Mouse (Mus musculus) spleen, adult 2 months (tissue): ENCODE data around the gene Rin3. TPM values are rescaled to one million over a fixed set of nuclear protein-coding genes. Genes with fewer than 3 reads are reported as not detected.

Source experiments
- DNase-seq, 2 experiments: peaks; one replicate each; pipeline versions ENCODE4 v3.0.0 to v3.0.0-alpha.2; 2012 to 2021; ENCODE audit warnings: low spot score in 2 of 2, low read depth in 1 of 2
- H3K27ac ChIP-seq: fragments of 200-500 bp; 2 replicates; pipeline ENCODE4 v1.5.1; 2012; ENCODE audit warnings: low read length, inconsistent platforms; ENCODE audit not compliant: insufficient read depth
- H3K27me3 ChIP-seq: fragments of 200-500 bp; 2 replicates; pipeline ENCODE4 v1.6.1; 2012; ENCODE audit warnings: mild to moderate bottlenecking, moderate library complexity, low read length, inconsistent platforms; ENCODE audit not compliant: control insufficient read depth, insufficient read depth
- H3K36me3 ChIP-seq: fragments of 200-500 bp; 2 replicates; pipeline ENCODE4 v1.6.1; 2012; ENCODE audit warnings: mild to moderate bottlenecking, low read length, inconsistent platforms; ENCODE audit not compliant: control insufficient read depth, insufficient read depth
- H3K4me1 ChIP-seq: fragments of 200-500 bp; 2 replicates; pipeline ENCODE4 v1.6.1; 2011; ENCODE audit warnings: inconsistent platforms; ENCODE audit not compliant: control insufficient read depth, insufficient read depth, insufficient read length
- H3K4me3 ChIP-seq: fragments of 200-500 bp; 2 replicates; pipeline ENCODE4 v1.5.1; 2011; ENCODE audit warnings: mild to moderate bottlenecking, inconsistent platforms; ENCODE audit not compliant: insufficient read depth, insufficient read length; ENCODE audit errors: extremely low read depth
- CTCF ChIP-seq: fragments of 200-500 bp; IDR thresholded peaks from 2 replicates; pipeline ENCODE4 v1.5.1; 2011; ENCODE audit warnings: mild to moderate bottlenecking, inconsistent platforms; ENCODE audit not compliant: insufficient read depth, insufficient read length, insufficient replicate concordance; ENCODE audit errors: extremely low read depth
- POLR2A ChIP-seq: fragments of 200-500 bp; IDR thresholded peaks from 2 replicates; pipeline ENCODE4 v1.6.1; 2011; ENCODE audit warnings: low read depth, low read length, inconsistent platforms
- WGBS: fragments of 180-500 bp; shearing (Covaris S2); methylation state at CpG from one replicate; pipeline ENCODE4 v1.1.7; 2018; 5-methylcytosine and 5-hydroxymethylcytosine counted together
- polyA plus RNA-seq: library from polyadenylated mRNA; depleted of rRNA; stranded (reverse); fragments of >200 nt; gene quantifications from 2 replicates; pipeline ENCODE4 v1.2.3, GENCODE M21; 2012

The Rin3 gene
- polyA plus RNA-seq, 1 experiment: 63.4 TPM

GRCm38 (mm10) chr12:102309099-102309799 lies 26.4 kb downstream of the Rin3 start:
- Histone ChIP-seq H3K4me3 (no peak overlapping the region), H3K36me3 (0 out of 2 replicates have a peak, but pooled peaks cover 3% of the 10 kb centered on the region), H3K27me3 (no peaks in the 10 kb centered on the region), H3K27ac (no peak overlapping the region), H3K4me1 (peaks cover 21% of the 10 kb centered on the region)
- 82% methylated on average over 11 of the region's 11 CpGs for WGBS
- DNase-seq: no peak
- TF ChIP-seq POLR2A (no peak), CTCF (no peak)

DNA sequence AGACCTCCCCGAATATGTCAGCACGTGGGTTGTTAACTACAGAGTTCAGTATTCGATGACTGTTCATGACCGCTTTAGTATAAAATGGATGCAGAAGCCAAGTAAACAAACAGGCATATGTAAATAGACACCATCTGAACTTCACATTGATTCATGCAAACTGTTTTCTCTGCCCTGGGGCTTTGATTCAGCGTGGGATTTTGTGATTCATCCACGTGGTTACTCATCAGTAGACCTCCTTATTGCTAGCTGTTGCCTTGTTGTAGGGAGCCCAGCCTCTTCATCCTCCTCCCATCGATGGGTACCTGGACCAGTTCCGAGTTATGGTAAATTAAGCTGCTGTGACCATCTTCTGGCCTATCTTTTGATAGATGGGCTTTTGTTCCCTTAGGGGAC lies 26.9 kb downstream of the Rin3 start:
- peaks cover 17% of the 10 kb centered on the region for H3K4me1 ChIP-seq
- TF ChIP-seq CTCF: no peak
- TF ChIP-seq POLR2A: no peak
- H3K4me3 ChIP-seq: no peak overlapping the region
- DNase-seq: no peak
- H3K27ac ChIP-seq: no peak overlapping the region
- WGBS: 90% methylated on average over 8 of the region's 8 CpGs
- H3K27me3 ChIP-seq: no peaks in the 10 kb centered on the region
- H3K36me3 ChIP-seq: peaks cover 3% of the 10 kb centered on the region; the same call in 1 of the 2 replicates

DNA sequence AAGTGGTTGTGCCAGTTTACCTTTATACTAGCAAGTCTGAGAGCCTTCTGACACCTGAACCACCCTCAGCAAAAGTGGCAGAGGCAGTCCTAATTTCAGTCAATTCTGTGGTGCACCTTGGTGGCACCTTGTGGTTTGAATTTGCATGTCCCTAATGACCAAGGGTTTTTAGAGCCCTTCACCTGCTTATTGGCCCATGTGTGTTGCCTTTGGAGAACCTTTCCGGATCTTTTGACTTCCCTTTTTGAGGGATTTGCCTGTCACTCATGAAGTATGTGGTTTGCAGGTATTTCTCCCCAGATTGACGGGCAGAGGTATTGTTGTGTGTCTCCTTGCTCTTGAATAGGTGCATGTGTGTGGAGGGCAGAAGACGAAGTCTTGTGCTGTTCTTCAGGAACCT lies 27.4 kb downstream of the Rin3 start:
- no peak overlapping the region for H3K27ac ChIP-seq
- peaks cover 17% of the 10 kb centered on the region for H3K4me1 ChIP-seq
- no peaks in the 10 kb centered on the region for H3K27me3 ChIP-seq
- H3K4me3 ChIP-seq: no peak overlapping the region
- 65% methylated on average over 3 of the region's 3 CpGs for WGBS
- no peak for DNase-seq
- TF ChIP-seq POLR2A (no peak), CTCF (no peak)
- peaks cover 7% of the 10 kb centered on the region for H3K36me3 ChIP-seq

- 72% methylated on average over 5 of the region's 5 CpGs for WGBS
- H3K36me3 ChIP-seq: peaks cover 8% of the 10 kb centered on the region
- DNase-seq: no peak
- H3K4me1 ChIP-seq: peaks cover 17% of the 10 kb centered on the region
- no peak overlapping the region for H3K4me3 ChIP-seq
- H3K27ac ChIP-seq: no peak overlapping the region
- TF ChIP-seq POLR2A (no peak), CTCF (no peak)
- no peaks in the 10 kb centered on the region for H3K27me3 ChIP-seq
Measured at GRCm38 (mm10) chr12:102311454-102311853, 28.6 kb downstream of the Rin3 start.

DNA sequence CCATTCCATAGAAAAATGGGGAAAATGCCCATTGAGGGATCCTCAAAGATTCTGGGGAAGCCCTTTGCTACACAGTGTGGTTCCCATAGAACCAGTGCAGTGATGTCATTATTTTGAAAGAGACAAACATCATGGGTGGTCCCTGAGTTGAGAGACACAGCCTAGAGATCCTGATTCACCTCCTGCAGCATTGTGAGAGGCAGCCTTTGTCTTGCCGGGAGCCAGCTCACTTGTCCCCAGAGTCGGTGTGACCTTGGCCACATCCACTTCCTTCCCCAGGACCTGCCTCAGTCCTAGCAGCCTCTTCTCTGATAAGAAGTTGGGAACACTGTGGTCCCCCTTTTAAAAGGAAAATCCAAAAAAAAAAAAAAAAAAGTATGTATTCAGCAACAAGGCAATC lies 36.3 kb downstream of the Rin3 start:
- H3K36me3 ChIP-seq: peaks cover 9% of the 10 kb centered on the region
- TF ChIP-seq POLR2A (no peak), CTCF (no peak)
- no peaks in the 10 kb centered on the region for H3K27me3 ChIP-seq
- H3K4me3 ChIP-seq: no peak overlapping the region
- no peak for DNase-seq
- WGBS: 29% methylated on average over 2 of the region's 2 CpGs
- peaks cover 12% of the 10 kb centered on the region for H3K4me1 ChIP-seq
- no peak overlapping the region for H3K27ac ChIP-seq

DNA sequence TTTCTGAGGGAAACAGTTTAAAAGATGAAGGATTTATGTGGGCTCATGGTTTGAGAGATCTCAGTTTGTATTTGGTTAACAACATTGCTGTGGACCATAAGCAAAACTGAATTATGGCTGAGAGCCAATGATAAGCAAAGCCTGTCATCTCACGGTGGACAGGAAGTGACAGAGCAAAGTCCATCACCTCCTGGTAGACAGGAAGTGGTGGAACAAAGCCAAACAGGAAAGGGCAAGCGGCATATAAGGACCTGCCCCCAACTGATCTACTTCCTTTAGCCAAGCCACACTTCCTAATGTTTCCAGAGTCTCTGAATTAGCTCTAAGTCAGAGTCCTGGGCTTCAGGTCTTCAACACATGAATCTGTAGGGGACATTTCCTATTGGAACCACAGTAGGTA lies 37.1 kb downstream of the Rin3 start:
- H3K27ac ChIP-seq: no peak overlapping the region
- peaks cover 12% of the 10 kb centered on the region for H3K4me1 ChIP-seq
- no peak overlapping the region for H3K4me3 ChIP-seq
- DNase-seq: no peak
- TF ChIP-seq POLR2A: no peak
- TF ChIP-seq CTCF: no peak
- no peaks in the 10 kb centered on the region for H3K27me3 ChIP-seq
- 21% methylated on average over 2 of the region's 2 CpGs for WGBS
- H3K36me3 ChIP-seq: peaks cover 8% of the 10 kb centered on the region

- no peak for DNase-seq
- Histone ChIP-seq H3K4me1 (peaks cover 12% of the 10 kb centered on the region), H3K27me3 (no peaks in the 10 kb centered on the region), H3K4me3 (no peak overlapping the region), H3K36me3 (peaks cover 4% of the 10 kb centered on the region), H3K27ac (no peak overlapping the region)
- 67% methylated on average over 2 of the region's 2 CpGs for WGBS
- TF ChIP-seq POLR2A: no peak
- no peak for TF ChIP-seq CTCF
Measured at GRCm38 (mm10) chr12:102320322-102320721, 37.5 kb downstream of the Rin3 start.
